Mouse (Mus musculus): ENCODE data around the gene Fut7. TPM values are rescaled to one million over a fixed set of nuclear protein-coding genes. Genes with fewer than 3 reads are reported as not detected.

Gene Fut7
- 6.8 TPM for polyA plus RNA-seq (2017; shearing (Covaris generic))

DNA sequence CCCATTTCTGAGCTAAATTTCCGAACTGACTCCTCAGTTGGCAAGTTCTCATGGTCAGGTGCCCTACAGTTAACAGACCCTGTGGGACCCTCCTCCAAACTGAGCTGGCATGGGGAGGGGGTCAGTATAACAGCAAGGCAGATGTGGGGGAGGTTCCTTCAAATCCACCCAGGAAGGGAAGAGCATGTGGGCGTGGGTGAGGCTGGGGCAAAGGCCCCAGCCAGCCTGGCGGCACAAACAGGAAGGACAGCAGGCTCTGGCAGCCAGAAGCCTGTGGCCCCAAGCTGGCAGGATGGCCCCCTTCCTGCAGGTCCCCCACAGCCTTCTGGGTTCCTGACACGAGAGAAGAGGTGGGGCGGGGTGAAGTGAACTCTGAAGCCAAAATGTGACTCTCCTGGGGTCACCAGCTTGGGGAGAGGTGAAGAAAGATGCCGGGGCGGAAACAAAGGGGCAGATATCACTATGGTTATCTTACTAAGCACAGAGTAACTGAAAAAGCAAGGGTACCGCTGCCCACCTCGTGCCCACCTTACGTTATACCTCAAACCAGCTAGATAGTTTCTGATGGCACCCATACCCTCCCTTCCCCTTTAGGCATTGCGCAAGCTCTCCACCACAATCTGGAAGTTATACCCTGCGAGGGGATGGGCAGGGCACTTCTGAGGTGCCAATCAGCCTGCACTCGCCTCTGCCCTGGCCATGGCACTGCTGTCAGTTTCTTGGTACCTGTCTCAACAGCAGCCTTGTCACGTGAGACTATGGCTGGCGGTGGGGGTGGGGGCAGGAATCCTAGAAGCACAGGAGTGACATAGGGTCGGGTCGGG lies at the start of gene Fut7:
TSS of gene Fut7 (plus strand) at position 681 of the 824 bp plus-strand sequence.

DNA sequence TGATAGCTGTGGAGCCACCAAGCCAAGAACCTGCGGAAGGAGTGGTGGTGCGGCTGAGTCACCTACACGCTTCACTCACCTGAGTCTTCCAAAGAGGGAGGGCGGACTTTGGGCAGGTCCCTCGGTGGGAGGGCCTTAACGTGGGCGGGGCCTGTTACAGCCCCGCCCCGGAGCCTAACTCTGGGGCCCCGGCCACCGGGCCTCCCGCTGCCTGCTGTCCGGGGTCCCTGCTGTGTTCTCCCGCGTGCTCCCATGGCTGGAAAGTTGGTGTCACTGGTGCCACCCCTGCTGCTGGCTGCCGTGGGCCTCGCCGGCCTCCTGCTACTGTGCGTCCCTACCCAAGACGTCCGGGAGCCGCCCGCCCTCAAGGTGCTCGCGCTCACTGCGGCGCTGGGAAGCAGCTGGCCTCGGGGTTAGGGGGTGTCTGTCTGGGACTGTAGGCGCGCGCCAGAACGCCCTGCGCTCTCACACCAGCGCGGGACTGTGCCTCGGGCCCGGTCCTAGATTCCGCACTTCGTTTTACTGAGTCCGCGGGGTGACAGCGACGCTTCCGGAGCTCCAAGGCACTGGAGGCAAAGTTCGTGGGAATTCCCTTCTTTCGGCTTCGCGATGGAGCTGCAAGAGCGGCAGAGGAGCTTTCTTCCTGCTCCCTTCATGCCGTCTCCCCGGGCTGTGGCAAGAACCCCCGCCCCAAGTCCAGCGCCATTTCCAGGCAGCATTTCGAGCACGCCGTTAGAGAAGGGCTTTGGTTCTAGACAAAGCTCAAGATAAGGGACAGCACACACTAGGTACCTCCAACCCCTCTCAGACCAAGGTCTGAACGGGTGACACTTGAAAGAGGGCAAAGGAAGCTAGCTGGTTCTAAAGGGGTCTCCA lies 27.1 kb upstream of the Fut7 start, which contains the start of gene Entpd2:
TSS of gene Entpd2 (plus strand) at position 154 of the 876 bp plus-strand sequence.

DNA sequence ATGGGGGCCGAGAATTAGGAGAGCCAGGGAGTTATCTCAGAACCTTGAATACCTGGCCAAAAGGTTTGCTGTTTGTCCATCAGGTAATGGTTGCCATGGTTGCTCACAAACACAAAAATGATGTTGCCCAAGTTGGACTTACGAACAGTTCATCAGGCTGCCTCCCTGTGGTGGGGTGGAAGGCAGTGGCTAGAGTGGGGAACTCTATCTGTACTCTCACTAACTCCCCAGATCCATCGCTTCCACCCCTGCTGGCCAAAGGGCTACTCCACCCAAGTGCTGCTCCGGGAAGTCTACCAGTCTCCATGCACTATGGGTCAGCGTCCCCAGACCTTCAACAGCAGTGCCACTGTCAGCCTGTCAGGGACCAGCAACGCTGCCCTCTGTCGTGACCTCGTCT lies 24.0 kb upstream of the Fut7 start, which contains the start of gene Npdc1:
TSS of gene Npdc1 (plus strand) at position 301 of the 400 bp plus-strand sequence.

DNA sequence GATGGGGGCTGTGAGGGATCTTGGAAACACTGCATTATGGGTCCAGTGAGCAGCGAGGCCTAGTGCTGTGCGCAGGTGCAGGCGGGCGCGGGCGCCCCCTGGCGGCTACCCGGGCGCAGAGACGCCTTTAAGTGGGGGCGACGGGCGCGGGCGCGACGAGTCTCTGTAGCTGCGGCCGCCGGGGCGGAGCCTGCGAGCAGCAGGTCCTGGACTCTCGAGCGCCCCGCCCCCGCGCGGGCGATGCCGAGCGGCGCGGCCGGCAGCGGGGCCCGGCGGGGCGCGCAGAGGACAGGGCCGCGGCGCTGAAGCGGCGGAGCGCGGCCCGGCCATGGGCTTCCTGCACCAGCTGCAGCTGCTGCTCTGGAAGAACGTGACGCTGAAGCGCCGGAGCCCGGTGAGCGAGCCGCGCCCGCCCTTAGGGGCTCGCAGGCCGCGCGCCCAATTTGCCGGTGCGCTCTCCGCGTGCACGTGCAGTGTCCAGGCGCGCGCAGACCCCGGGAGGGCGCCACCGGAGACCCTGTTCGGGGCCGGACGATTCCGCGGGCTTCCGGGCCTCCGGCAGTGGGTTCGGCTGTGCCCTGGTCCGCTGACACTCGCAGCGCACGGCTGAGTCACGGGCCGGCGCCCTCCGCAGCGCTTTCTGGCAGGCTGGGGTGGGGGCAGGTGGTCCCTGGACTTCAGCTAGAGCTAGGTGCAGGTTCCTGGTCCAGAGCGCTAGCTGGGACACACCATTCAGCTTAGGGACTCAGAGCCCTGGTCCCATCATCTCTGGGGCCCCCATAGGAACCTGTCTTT lies 5.6 kb downstream of the Fut7 start, which contains the start of gene Abca2:
TSS of gene Abca2 (plus strand) at position 262 of the 795 bp plus-strand sequence.

DNA sequence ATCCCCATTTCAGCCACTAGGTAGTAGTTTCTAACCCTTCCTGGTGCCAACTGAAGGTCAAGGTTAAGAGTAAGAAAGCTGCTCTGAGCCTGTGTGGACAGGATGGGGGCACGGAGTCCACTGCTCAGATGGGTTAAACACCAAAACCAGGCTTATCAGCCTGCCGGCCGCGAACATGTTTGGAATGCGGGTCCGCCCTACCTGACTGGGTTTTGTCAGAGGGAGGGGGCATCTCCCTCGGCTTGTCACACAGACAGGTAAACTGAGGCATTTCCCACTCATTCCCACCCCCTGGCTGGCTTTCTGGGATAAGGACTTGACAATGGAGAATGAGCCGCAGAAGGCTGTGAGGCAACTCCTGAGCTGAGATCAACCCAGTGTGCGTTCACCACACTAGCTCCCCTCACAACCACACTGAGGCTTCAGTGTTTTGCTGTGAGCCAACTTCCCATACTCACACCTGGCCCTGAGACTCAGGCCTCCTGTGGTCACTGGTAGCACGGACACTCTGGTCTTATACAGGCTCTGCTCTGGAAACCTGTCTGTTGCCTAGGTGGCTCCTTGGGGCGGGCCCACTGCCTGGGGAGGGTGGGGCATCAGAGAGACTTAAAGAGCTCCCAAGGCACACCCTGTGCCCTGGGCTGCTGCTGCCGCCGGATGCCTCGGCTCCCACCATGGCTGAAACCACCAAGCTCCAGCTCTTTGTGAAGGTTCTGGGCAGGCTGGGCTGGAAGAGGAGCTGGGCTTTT lies 33.3 kb downstream of the Fut7 start, which contains the start of gene Clic3:
TSS of gene Clic3 (plus strand) at position 634 of the 749 bp plus-strand sequence.

DNA sequence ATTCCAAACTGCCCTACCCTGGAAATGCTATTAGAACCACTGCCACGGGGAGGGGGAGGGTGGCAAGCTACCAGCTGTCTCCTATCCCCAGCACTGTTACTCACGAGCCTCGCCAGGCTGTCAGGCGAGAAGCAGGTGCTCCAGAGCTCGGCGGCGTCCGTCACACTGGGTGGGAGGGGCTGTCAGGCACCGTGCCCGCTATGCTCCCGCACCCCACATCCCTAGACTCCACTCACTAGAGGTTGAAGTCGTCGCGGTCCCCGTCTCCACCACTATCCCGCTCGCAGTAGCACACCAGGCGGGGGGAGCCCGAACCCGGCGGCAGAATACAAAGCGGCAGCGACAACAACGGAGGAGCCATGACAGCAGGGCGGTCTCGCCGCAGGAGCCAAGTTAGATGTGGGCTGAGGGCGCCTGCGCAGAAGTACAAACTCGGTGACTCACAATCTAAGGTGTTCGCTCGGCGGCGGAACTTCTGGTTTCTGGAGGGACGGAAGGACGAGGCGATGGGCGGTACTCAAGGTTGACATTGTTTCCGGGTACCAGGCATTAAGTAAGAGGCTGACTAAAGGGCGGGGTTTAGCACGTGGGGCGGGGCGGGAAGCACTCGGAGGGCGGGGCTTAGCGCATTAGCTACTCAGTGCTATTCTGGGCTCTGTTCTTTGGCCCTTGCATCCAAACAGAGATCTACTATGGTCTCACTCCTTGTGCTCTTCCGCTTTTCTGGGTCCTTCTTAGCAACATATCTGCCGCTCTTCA lies 37.7 kb downstream of the Fut7 start, which contains the start of gene Paxx:
TSS of gene Paxx (minus strand) at position 544 of the 759 bp plus-strand sequence.

DNA sequence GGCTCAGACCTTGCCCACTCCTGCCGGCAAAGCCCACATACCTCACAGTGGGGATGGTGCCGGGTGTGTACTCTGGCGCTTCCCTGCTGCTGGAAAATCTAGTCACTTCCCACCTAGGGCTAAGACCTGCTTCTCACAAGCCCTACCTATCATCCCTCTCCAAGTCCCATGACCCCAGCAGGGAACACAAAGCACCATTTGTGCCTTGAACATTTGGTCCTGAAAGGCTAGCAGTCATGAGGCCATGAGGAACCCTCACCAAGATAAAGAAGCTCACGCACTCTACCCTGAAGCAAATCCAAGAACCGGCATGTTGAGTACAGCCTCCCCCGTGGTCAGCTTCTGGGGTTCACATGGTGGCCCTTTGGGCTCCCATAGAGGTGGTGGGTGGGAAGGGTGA lies 46.9 kb downstream of the Fut7 start, which contains the start of gene Ptgds:
TSS of gene Ptgds (minus strand) at position 78 of the 400 bp plus-strand sequence.

Other genes starting within 250 kb of the Fut7 start
- gene Nrarp, start 242.5 kb upstream of the Fut7 start, polyA plus RNA-seq (2017; shearing (Covaris generic)) = 0.25 TPM
- 144 TPM for gene Tor4a, start 226.4 kb upstream of the Fut7 start, polyA plus RNA-seq (2017; shearing (Covaris generic))
- 136 TPM for gene Nelfb, start 211.8 kb upstream of the Fut7 start, polyA plus RNA-seq (2017; shearing (Covaris generic))
- not detected for gene Stpg3, start 208.6 kb upstream of the Fut7 start, polyA plus RNA-seq (2017; shearing (Covaris generic))
- gene Fam166a, start 204.5 kb upstream of the Fut7 start, polyA plus RNA-seq (2017; shearing (Covaris generic)) = not detected
- gene Tubb4b, start 198.6 kb upstream of the Fut7 start, polyA plus RNA-seq (2017; shearing (Covaris generic)) = 255 TPM
- not detected for gene Slc34a3, start 188.9 kb upstream of the Fut7 start, polyA plus RNA-seq (2017; shearing (Covaris generic))
- gene Rnf224, start 186.5 kb upstream of the Fut7 start, polyA plus RNA-seq (2017; shearing (Covaris generic)) = not detected
- 0.67 TPM for gene Rnf208, start 181.0 kb upstream of the Fut7 start, polyA plus RNA-seq (2017; shearing (Covaris generic))
- gene Cysrt1, start 180.8 kb upstream of the Fut7 start, polyA plus RNA-seq (2017; shearing (Covaris generic)) = not detected
- 9.0 TPM for gene AL732309.1, start 176.4 kb upstream of the Fut7 start, polyA plus RNA-seq (2017; shearing (Covaris generic))
- gene Tmem203, start 167.8 kb upstream of the Fut7 start, polyA plus RNA-seq (2017; shearing (Covaris generic)) = 15.7 TPM
- gene Tprn, start 160.6 kb upstream of the Fut7 start, polyA plus RNA-seq (2017; shearing (Covaris generic)) = 2.7 TPM
- 148 TPM for gene Ssna1, start 150.8 kb upstream of the Fut7 start, polyA plus RNA-seq (2017; shearing (Covaris generic))
- 99.6 TPM for gene Anapc2, start 150.8 kb upstream of the Fut7 start, polyA plus RNA-seq (2017; shearing (Covaris generic))
- gene Tmem210, start 135.1 kb upstream of the Fut7 start, polyA plus RNA-seq (2017; shearing (Covaris generic)) = not detected
- gene Lrrc26, start 133.4 kb upstream of the Fut7 start, polyA plus RNA-seq (2017; shearing (Covaris generic)) = not detected
- gene Grin1, start 104.1 kb upstream of the Fut7 start, polyA plus RNA-seq (2017; shearing (Covaris generic)) = 0.36 TPM
- 26.1 TPM for gene Man1b1, start 90.9 kb upstream of the Fut7 start, polyA plus RNA-seq (2017; shearing (Covaris generic))
- gene Dpp7, start 66.9 kb upstream of the Fut7 start, polyA plus RNA-seq (2017; shearing (Covaris generic)) = 23.7 TPM
- gene Uap1l1, start 57.6 kb upstream of the Fut7 start, polyA plus RNA-seq (2017; shearing (Covaris generic)) = 12.9 TPM
- gene Sapcd2, start 50.9 kb upstream of the Fut7 start, polyA plus RNA-seq (2017; shearing (Covaris generic)) = 0.37 TPM
- gene Entpd2, start 27.4 kb upstream of the Fut7 start, polyA plus RNA-seq (2017; shearing (Covaris generic)) = not detected
- 1.1 TPM for gene Npdc1, start 23.9 kb upstream of the Fut7 start, polyA plus RNA-seq (2017; shearing (Covaris generic))
- gene Abca2, start 5.4 kb downstream of the Fut7 start, polyA plus RNA-seq (2017; shearing (Covaris generic)) = 19.7 TPM
- 5.3 TPM for gene Clic3, start 33.6 kb downstream of the Fut7 start, polyA plus RNA-seq (2017; shearing (Covaris generic))
- gene Paxx, start 37.8 kb downstream of the Fut7 start, polyA plus RNA-seq (2017; shearing (Covaris generic)) = 117 TPM
- not detected for gene Ptgds, start 46.8 kb downstream of the Fut7 start, polyA plus RNA-seq (2017; shearing (Covaris generic))
- not detected for gene Lcn12, start 70.6 kb downstream of the Fut7 start, polyA plus RNA-seq (2017; shearing (Covaris generic))
- gene Fbxw5, start 77.5 kb downstream of the Fut7 start, polyA plus RNA-seq (2017; shearing (Covaris generic)) = 125 TPM
- gene C8g, start 78.5 kb downstream of the Fut7 start, polyA plus RNA-seq (2017; shearing (Covaris generic)) = 10.0 TPM
- 106 TPM for gene Traf2, start 123.7 kb downstream of the Fut7 start, polyA plus RNA-seq (2017; shearing (Covaris generic))
- 249 TPM for gene Edf1, start 134.6 kb downstream of the Fut7 start, polyA plus RNA-seq (2017; shearing (Covaris generic))
- 1.0 TPM for gene Mamdc4, start 151.6 kb downstream of the Fut7 start, polyA plus RNA-seq (2017; shearing (Covaris generic))
- 88.8 TPM for gene Phpt1, start 152.0 kb downstream of the Fut7 start, polyA plus RNA-seq (2017; shearing (Covaris generic))
- not detected for gene Ajm1, start 158.5 kb downstream of the Fut7 start, polyA plus RNA-seq (2017; shearing (Covaris generic))
- gene Rabl6, start 185.3 kb downstream of the Fut7 start, polyA plus RNA-seq (2017; shearing (Covaris generic)) = 8.2 TPM
- gene Ccdc183, start 194.4 kb downstream of the Fut7 start, polyA plus RNA-seq (2017; shearing (Covaris generic)) = not detected
- gene Tmem141, start 198.7 kb downstream of the Fut7 start, polyA plus RNA-seq (2017; shearing (Covaris generic)) = 2.1 TPM
- gene Fcna, start 204.8 kb downstream of the Fut7 start, polyA plus RNA-seq (2017; shearing (Covaris generic)) = 5.9 TPM
- gene Lcn8, start 229.9 kb downstream of the Fut7 start, polyA plus RNA-seq (2017; shearing (Covaris generic)) = not detected
- gene Lcn5, start 234.7 kb downstream of the Fut7 start, polyA plus RNA-seq (2017; shearing (Covaris generic)) = not detected

Measured in CD4-positive, CD25-positive, alpha-beta regulatory T cell, adult 9 weeks (primary cell).